Mouse (Mus musculus): ENCODE results near the gene Zbtb45. TPM values are rescaled to one million over a fixed set of nuclear protein-coding genes. Genes with fewer than 3 reads are reported as not detected.

Zbtb45 gene
- polyA plus RNA-seq, 1 experiment, result 78.8 TPM

DNA sequence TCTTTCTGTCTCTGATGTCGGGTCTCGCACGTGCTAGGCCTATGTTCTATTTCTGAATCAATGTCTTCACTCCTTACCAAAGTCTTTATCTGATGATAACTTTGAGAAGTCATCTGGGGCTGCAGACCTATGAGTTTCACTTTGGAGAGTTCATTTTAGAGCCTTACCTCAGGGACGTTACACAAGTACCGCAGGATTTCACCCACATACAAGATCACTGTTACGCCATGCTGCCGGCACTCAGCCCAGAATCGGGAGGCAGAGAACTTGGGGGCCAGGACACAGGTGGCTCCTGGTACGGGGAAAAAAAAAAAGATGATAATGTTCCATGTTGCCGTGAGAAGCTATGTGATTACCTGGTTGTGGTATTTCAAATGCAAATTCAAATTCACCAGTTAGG lies 16.7 kb downstream of the Zbtb45 start:
- Histone ChIP-seq H3K27me3 (ENCODE audit: control insufficient read depth, insufficient read depth, low read length) (no peaks in the 10 kb centered on the region), H3K4me3 (ENCODE audit: control insufficient read depth, insufficient read depth, low read length) (no peak overlapping the region), H3K27ac (ENCODE audit: control insufficient read depth, insufficient read depth, low read length) (no peak overlapping the region), H3K36me3 (ENCODE audit: control insufficient read depth, insufficient read depth, low read length) (no peaks in the 10 kb centered on the region), H3K4me1 (replicated peaks; ENCODE audit: control insufficient read depth, insufficient read depth, low read length) (peaks cover 8% of the 10 kb centered on the region)
- 94% methylated on average over 10 of the region's 10 CpGs for WGBS
- DNase-seq, result no peak
- TF ChIP-seq CTCF (IDR thresholded peaks at IDR 0.05; ENCODE audit: borderline replicate concordance, control insufficient read depth, extremely low read depth, insufficient read depth, low read length, poor library complexity), result no peak
- no peak for TF ChIP-seq POLR2A (IDR thresholded peaks at IDR 0.05; ENCODE audit: control insufficient read depth, extremely low read depth, insufficient read depth, low read length, poor library complexity)

DNA sequence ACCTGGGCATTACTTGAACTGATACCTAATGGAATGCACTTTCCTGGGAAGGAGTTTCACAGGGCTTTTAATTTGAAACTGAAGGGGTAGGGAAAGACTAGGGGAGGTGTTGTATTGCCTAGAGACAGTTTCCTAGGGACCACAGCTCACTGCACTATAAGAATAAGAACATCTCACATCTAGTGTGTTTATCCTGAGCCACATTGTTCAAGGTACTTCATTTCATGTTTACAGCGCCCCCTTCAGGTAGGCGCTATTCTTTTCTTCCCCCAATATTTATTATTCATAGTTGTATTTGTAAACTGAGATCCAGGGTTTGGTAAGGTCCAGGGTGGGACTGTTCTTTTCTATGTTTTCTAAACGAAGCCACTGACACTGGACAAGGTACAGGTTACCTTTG lies 17.6 kb downstream of the Zbtb45 start:
- TF ChIP-seq POLR2A (IDR thresholded peaks at IDR 0.05; ENCODE audit: control insufficient read depth, extremely low read depth, insufficient read depth, low read length, poor library complexity) (no peak), CTCF (IDR thresholded peaks at IDR 0.05; ENCODE audit: borderline replicate concordance, control insufficient read depth, extremely low read depth, insufficient read depth, low read length, poor library complexity) (no peak)
- 2% methylated on average over 3 of the region's 3 CpGs for WGBS
- Histone ChIP-seq H3K4me1 (replicated peaks; ENCODE audit: control insufficient read depth, insufficient read depth, low read length) (peaks cover 13% of the 10 kb centered on the region), H3K4me3 (ENCODE audit: control insufficient read depth, insufficient read depth, low read length) (no peak overlapping the region), H3K36me3 (ENCODE audit: control insufficient read depth, insufficient read depth, low read length) (no peaks in the 10 kb centered on the region), H3K27ac (ENCODE audit: control insufficient read depth, insufficient read depth, low read length) (no peak overlapping the region), H3K27me3 (ENCODE audit: control insufficient read depth, insufficient read depth, low read length) (no peaks in the 10 kb centered on the region)
- DNase-seq, result peak; percentile 55

DNA sequence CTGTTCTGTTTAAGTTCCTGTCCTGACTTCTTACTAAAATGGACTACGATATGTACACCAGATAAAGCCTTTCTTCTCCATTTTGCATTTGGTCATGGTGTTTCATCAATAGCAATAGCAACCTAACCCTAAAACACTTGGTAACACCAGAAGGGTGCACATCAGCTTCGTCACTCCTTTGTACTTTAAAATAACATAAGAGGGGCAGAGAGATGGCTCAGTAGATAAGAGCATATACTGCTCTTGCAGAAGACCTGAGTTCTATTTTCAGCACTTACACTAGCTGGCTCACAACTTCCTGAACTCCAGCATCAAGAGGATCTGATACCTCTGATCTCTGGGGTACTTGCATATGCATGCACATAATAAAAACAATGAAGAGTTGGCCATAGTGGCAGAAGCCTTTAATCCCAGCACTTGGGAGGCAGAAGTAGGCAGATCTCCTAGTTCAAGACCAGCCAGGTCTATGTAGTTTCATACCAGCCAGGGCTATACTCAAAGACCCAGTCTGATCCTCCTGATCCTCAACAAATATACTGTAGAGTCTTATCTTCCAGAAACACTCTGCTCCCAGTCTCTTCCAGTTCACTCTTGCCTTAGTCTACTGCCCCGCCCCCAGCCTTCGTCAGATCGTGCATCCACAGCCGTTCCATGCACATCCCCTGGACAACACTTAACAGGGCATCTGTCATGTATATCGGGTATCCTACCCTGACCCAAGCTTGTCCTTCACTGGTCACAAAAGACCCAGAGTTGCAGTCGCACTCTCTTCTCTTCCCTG lies 22.2 kb downstream of the Zbtb45 start:
- H3K4me3 ChIP-seq (ENCODE audit: control insufficient read depth, insufficient read depth, low read length), result no peak overlapping the region
- no peaks in the 10 kb centered on the region for H3K27me3 ChIP-seq (ENCODE audit: control insufficient read depth, insufficient read depth, low read length)
- peaks cover 19% of the 10 kb centered on the region for H3K4me1 ChIP-seq (replicated peaks; ENCODE audit: control insufficient read depth, insufficient read depth, low read length)
- WGBS, result 77% methylated on average over 8 of the region's 8 CpGs
- no peak for DNase-seq
- peak overlapping the region; percentile 70 for H3K27ac ChIP-seq (ENCODE audit: control insufficient read depth, insufficient read depth, low read length)
- H3K36me3 ChIP-seq (ENCODE audit: control insufficient read depth, insufficient read depth, low read length), result no peaks in the 10 kb centered on the region
- no peak for TF ChIP-seq CTCF (IDR thresholded peaks at IDR 0.05; ENCODE audit: borderline replicate concordance, control insufficient read depth, extremely low read depth, insufficient read depth, low read length, poor library complexity)
- TF ChIP-seq POLR2A (IDR thresholded peaks at IDR 0.05; ENCODE audit: control insufficient read depth, extremely low read depth, insufficient read depth, low read length, poor library complexity), result no peak

DNA sequence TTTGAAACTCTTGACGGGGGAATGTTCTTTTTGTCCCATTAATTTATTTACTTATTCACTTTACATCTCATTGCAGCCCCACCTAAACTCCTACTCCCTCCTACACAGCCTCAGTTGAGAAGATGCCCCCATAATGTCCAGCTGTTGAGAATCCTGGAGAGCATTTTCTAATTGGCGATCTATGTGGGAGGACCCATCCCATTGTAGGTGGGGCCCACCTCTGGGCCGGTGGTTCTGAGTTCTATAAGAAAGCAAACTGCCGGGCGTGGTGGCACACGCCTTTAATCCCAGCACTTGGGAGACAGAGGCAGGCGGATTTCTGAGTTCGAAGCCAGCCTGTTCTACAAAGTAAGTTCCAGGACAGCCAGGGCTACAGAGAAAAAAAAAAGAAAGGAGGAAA lies 22.9 kb downstream of the Zbtb45 start:
- Histone ChIP-seq H3K27me3 (ENCODE audit: control insufficient read depth, insufficient read depth, low read length) (no peaks in the 10 kb centered on the region), H3K36me3 (ENCODE audit: control insufficient read depth, insufficient read depth, low read length) (no peaks in the 10 kb centered on the region)
- 93% methylated on average over 8 of the region's 8 CpGs for WGBS

DNA sequence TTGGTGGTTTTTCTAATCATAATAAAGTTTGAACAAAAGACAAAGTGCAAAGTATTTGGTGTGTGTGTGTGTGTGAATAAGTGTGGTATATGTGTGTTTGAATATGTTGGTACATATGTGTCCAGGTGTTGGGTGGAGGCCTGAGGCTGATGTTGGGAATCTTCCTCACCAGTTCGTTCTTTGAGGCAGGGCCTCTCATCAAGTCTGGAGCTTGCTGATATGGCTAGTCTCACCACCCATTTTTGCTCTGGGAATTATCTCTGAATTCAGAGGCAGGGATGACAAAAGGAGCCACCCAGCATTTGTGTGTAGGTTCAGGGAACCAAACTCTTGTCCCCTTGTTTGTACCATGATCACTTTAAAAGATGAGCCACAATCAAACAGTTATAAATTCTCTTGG lies 24.1 kb downstream of the Zbtb45 start:
- Histone ChIP-seq H3K4me1 (replicated peaks; ENCODE audit: control insufficient read depth, insufficient read depth, low read length) (peaks cover 19% of the 10 kb centered on the region), H3K27me3 (ENCODE audit: control insufficient read depth, insufficient read depth, low read length) (no peaks in the 10 kb centered on the region), H3K4me3 (ENCODE audit: control insufficient read depth, insufficient read depth, low read length) (no peak overlapping the region), H3K36me3 (ENCODE audit: control insufficient read depth, insufficient read depth, low read length) (no peaks in the 10 kb centered on the region), H3K27ac (ENCODE audit: control insufficient read depth, insufficient read depth, low read length) (no peak overlapping the region)
- WGBS, result 96% methylated on average over 1 of the region's 1 CpGs
- TF ChIP-seq CTCF (IDR thresholded peaks at IDR 0.05; ENCODE audit: borderline replicate concordance, control insufficient read depth, extremely low read depth, insufficient read depth, low read length, poor library complexity) (no peak), POLR2A (IDR thresholded peaks at IDR 0.05; ENCODE audit: control insufficient read depth, extremely low read depth, insufficient read depth, low read length, poor library complexity) (no peak)
- no peak for DNase-seq

More for the DNA sequence above, 22.9 kb downstream of the Zbtb45 start:
- DNase-seq, result no peak
- peak overlapping the region; percentile 29 for H3K27ac ChIP-seq (ENCODE audit: control insufficient read depth, insufficient read depth, low read length)
- H3K4me3 ChIP-seq (ENCODE audit: control insufficient read depth, insufficient read depth, low read length), result no peak overlapping the region
- TF ChIP-seq POLR2A (IDR thresholded peaks at IDR 0.05; ENCODE audit: control insufficient read depth, extremely low read depth, insufficient read depth, low read length, poor library complexity) (no peak), CTCF (IDR thresholded peaks at IDR 0.05; ENCODE audit: borderline replicate concordance, control insufficient read depth, extremely low read depth, insufficient read depth, low read length, poor library complexity) (no peak)
- peaks cover 19% of the 10 kb centered on the region for H3K4me1 ChIP-seq (replicated peaks; ENCODE audit: control insufficient read depth, insufficient read depth, low read length)

DNA sequence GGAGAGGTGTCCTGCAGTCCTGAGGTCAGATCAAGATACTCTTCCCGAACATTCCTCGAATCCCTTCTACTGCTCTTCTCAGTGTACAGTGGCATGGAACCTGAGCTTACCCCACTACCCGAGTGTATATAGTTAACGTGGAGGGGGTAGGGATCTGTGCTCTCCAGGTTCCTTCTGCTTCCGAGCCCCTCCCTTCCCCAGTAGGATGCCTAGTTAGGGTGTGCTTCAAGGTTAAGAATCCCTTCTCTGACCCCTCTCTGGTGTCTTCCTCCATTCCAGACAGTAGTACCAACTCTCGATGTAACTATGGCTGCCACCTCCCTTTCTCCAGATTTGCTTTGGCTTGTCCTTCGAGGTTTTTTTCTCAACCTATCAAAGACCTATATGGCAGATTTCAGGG lies 29.5 kb downstream of the Zbtb45 start:
- no peaks in the 10 kb centered on the region for H3K36me3 ChIP-seq (ENCODE audit: control insufficient read depth, insufficient read depth, low read length)
- WGBS, result 96% methylated on average over 7 of the region's 7 CpGs
- H3K27me3 ChIP-seq (ENCODE audit: control insufficient read depth, insufficient read depth, low read length), result no peaks in the 10 kb centered on the region
- H3K27ac ChIP-seq (ENCODE audit: control insufficient read depth, insufficient read depth, low read length), result no peak overlapping the region
- TF ChIP-seq POLR2A (IDR thresholded peaks at IDR 0.05; ENCODE audit: control insufficient read depth, extremely low read depth, insufficient read depth, low read length, poor library complexity) (no peak), CTCF (IDR thresholded peaks at IDR 0.05; ENCODE audit: borderline replicate concordance, control insufficient read depth, extremely low read depth, insufficient read depth, low read length, poor library complexity) (no peak)
- peaks cover 16% of the 10 kb centered on the region for H3K4me1 ChIP-seq (replicated peaks; ENCODE audit: control insufficient read depth, insufficient read depth, low read length)
- DNase-seq, result no peak
- no peak overlapping the region for H3K4me3 ChIP-seq (ENCODE audit: control insufficient read depth, insufficient read depth, low read length)

Measured in thymus, adult 2 months (tissue).